In genomic region chr4:129286001-129286682, GRCm38 (mm10) we compare ENCODE assay signal across 8 mouse cellular contexts. TPM values are rescaled to one million over a fixed set of nuclear protein-coding genes. Genes with fewer than 3 reads are reported as not detected.
A peak's percentile ranks its signal among the peaks of the same experiment; 100 is the strongest.
DNase-seq lines count a peak whose midpoint lies in the region; ATAC-seq and TF ChIP-seq lines count a peak whose summit lies in the region.

No protein-coding gene starts in this region.

- H3K9me3 ChIP-seq in intestine, postnatal 0 days (ENCODE audit: control insufficient read depth): 0 out of 2 replicates have a peak, but pooled peaks cover 2% of the 10 kb centered on the region
- H3K9me3 ChIP-seq in stomach, embryonic 14.5 days (ENCODE audit: control insufficient read depth, low read depth, low read length): no peaks in the 10 kb centered on the region

- no peak overlapping the region for H3K4me2 ChIP-seq in intestine, postnatal 0 days (replicated peaks; ENCODE audit: low read depth)
- peak overlapping the region; percentile 97; the same call in 1 of the 2 replicates for H3K4me2 ChIP-seq in stomach, embryonic 14.5 days (replicated peaks; ENCODE audit: low read depth, low read length)

- peak; percentile 20 to 42 for DNase-seq in lung, adult 18-20 months
- no peak for DNase-seq in lung, postnatal 14 days
- DNase-seq in gastrocnemius, postnatal 4 days (ENCODE audit: low spot score in 2 of 2): peak; percentile 40 to 72
- no peak for DNase-seq in thymus, adult 18-20 months
- DNase-seq in cerebellum, adult 8-10 months: no peak
- DNase-seq in right cerebral cortex, postnatal 25 days: no peak

- peak overlapping the region; percentile 48; the same call in 1 of the 2 replicates for H3K4me3 ChIP-seq in intestine, postnatal 0 days (ENCODE audit: low read depth, low read length)
- no peak overlapping the region for H3K4me3 ChIP-seq in stomach, embryonic 14.5 days (ENCODE audit: low read depth, low read length)

- H3K27me3 ChIP-seq in intestine, postnatal 0 days (replicated peaks; ENCODE audit: control insufficient read depth, insufficient read depth, low read length): no peaks in the 10 kb centered on the region
- no peaks in the 10 kb centered on the region for H3K27me3 ChIP-seq in stomach, embryonic 14.5 days (ENCODE audit: control insufficient read depth, insufficient read depth, low read length)

- 52% methylated on average over 5 of the region's 5 CpGs for WGBS in intestine, postnatal 0 days
- 42% methylated on average over 5 of the region's 5 CpGs for WGBS in stomach, embryonic 14.5 days

- no peak for TF ChIP-seq CTCF in intestine, postnatal 0 days (IDR thresholded peaks at IDR 0.05; ENCODE audit: low read depth)

- no peaks in the 10 kb centered on the region for H3K36me3 ChIP-seq in intestine, postnatal 0 days (ENCODE audit: control insufficient read depth, insufficient read depth)
- no peaks in the 10 kb centered on the region for H3K36me3 ChIP-seq in stomach, embryonic 14.5 days (ENCODE audit: control insufficient read depth, insufficient read depth, low read length)

- ATAC-seq in intestine, postnatal 0 days: peak; percentile 12
- 0 out of 2 replicates have a peak, but pooled peaks have one; percentile 7 for ATAC-seq in stomach, embryonic 14.5 days (ENCODE audit: insufficient number of reproducible peaks, insufficient read depth, low FRiP score, low read depth)

- H3K9ac ChIP-seq in intestine, postnatal 0 days (ENCODE audit: low read depth, low read length): no peak overlapping the region
- no peak overlapping the region for H3K9ac ChIP-seq in stomach, embryonic 14.5 days (replicated peaks; ENCODE audit: low read depth, low read length)

- H3K4me1 ChIP-seq in intestine, postnatal 0 days (replicated peaks; ENCODE audit: control insufficient read depth, insufficient read depth, low read length): no peaks in the 10 kb centered on the region
- H3K4me1 ChIP-seq in stomach, embryonic 14.5 days (ENCODE audit: control insufficient read depth, insufficient read depth, low read length): peaks cover 4% of the 10 kb centered on the region; the same call in 1 of the 2 replicates

- H3K27ac ChIP-seq in intestine, postnatal 0 days (ENCODE audit: low read depth, low read length): no peak overlapping the region
- H3K27ac ChIP-seq in stomach, embryonic 14.5 days (ENCODE audit: low read length): no peak overlapping the region

RNA-seq across cellular contexts. Expression of gene Sync, which starts 1.3 kb away (rescaled TPM):
- total RNA-seq in gastrocnemius, postnatal 4 days (2021): 10 to 100 TPM; 77.8 to 78.7 TPM
- polyA plus RNA-seq in intestine, postnatal 0 days (2015; fragmentation: Nextera tagmentation; extraction: Ambion mirVana): 1.3 and 1.6 TPM in 2 replicates
- 1.7 and 1.9 TPM in 2 replicates for polyA plus RNA-seq in stomach, embryonic 14.5 days (2014; fragmentation: Nextera tagmentation; extraction: Ambion mirVana)

RNA-seq across cellular contexts. Expression of gene C77080, which starts 24.9 kb away (rescaled TPM):
- total RNA-seq in gastrocnemius, postnatal 4 days (2021): 1 to 10 TPM; 8.2 to 9.7 TPM
- polyA plus RNA-seq in intestine, postnatal 0 days (2015; fragmentation: Nextera tagmentation; extraction: Ambion mirVana): 14.3 and 15.1 TPM in 2 replicates
- polyA plus RNA-seq in stomach, embryonic 14.5 days (2014; fragmentation: Nextera tagmentation; extraction: Ambion mirVana): 6.8 and 8.0 TPM in 2 replicates

RNA-seq across cellular contexts. Expression of gene Rbbp4, which starts 49.0 kb away (rescaled TPM):
- 100 to 1,000 TPM; 166 to 179 TPM for total RNA-seq in gastrocnemius, postnatal 4 days (2021)
- 159 and 175 TPM in 2 replicates for polyA plus RNA-seq in intestine, postnatal 0 days (2015; fragmentation: Nextera tagmentation; extraction: Ambion mirVana)
- polyA plus RNA-seq in stomach, embryonic 14.5 days (2014; fragmentation: Nextera tagmentation; extraction: Ambion mirVana): 329 and 348 TPM in 2 replicates

RNA-seq across cellular contexts. Expression of gene Zbtb8os, which starts 49.4 kb away (rescaled TPM):
- 10 to 100 TPM; 28.2 to 28.8 TPM for total RNA-seq in gastrocnemius, postnatal 4 days (2021)
- 92.9 and 94.5 TPM in 2 replicates for polyA plus RNA-seq in intestine, postnatal 0 days (2015; fragmentation: Nextera tagmentation; extraction: Ambion mirVana)
- polyA plus RNA-seq in stomach, embryonic 14.5 days (2014; fragmentation: Nextera tagmentation; extraction: Ambion mirVana): 46.7 and 52.2 TPM in 2 replicates

Comparison
In these comparisons a context has a peak if more than half of its experiments do, and no peak if none do; other contexts are left out.
1. DNase-seq: peak in lung, adult 18-20 months (2 of 2) and gastrocnemius, postnatal 4 days (2 of 2); none in lung, postnatal 14 days (single experiment), thymus, adult 18-20 months (0 of 2), cerebellum, adult 8-10 months (single experiment) and right cerebral cortex, postnatal 25 days (single experiment).